Mouse (Mus musculus): ENCODE data around the gene Bach2. TPM values are rescaled to one million over a fixed set of nuclear protein-coding genes. Genes with fewer than 3 reads are reported as not detected.
A peak's percentile ranks its signal among the peaks of the same experiment; 100 is the strongest.

Gene Bach2
- polyA plus RNA-seq, 1 experiment from 2014 or later = 27.4 TPM

DNA sequence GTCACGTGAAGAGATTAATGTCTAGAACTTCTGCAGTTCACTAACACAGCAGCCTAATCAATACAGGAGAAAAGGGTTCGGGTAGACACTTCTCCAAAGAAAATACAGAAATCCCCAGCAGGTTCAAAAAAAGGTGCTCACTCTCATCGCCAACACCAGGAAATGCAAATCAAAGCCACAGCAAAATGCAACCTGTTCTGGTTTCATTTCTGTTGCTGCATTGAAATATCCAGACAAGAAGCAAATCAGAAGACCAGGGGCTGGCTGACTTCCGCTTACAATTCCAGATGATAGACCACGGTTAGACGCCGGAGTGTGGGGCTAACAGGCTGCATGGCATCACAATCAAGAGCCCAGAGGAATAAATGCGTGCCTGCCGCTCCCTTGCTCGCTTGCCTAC is 9.3 kb upstream of the Bach2 start:
- H3K27ac ChIP-seq (replicated peaks) = no peak overlapping the region
- no peak overlapping the region for H3K9ac ChIP-seq
- H3K9me3 ChIP-seq = no peaks in the 10 kb centered on the region
- H3K4me2 ChIP-seq = no peak overlapping the region
- H3K27me3 ChIP-seq = no peaks in the 10 kb centered on the region
- no peaks in the 10 kb centered on the region for H3K4me1 ChIP-seq (replicated peaks)
- 88% methylated on average over 10 of the region's 10 CpGs for WGBS
- H3K4me3 ChIP-seq = no peak overlapping the region
- H3K36me3 ChIP-seq = no peaks in the 10 kb centered on the region
- ATAC-seq (ENCODE audit: low FRiP score, low read depth) = no peak

- H3K9me3 ChIP-seq = no peaks in the 10 kb centered on the region
- no peaks in the 10 kb centered on the region for H3K27me3 ChIP-seq
- H3K4me1 ChIP-seq (replicated peaks) = no peaks in the 10 kb centered on the region
- no peaks in the 10 kb centered on the region for H3K36me3 ChIP-seq
- no peak for ATAC-seq (ENCODE audit: low FRiP score, low read depth)
- no peak overlapping the region for H3K4me2 ChIP-seq
- H3K9ac ChIP-seq = no peak overlapping the region
- WGBS = 90% methylated on average over 11 of the region's 11 CpGs
- H3K27ac ChIP-seq (replicated peaks) = no peak overlapping the region
- no peak overlapping the region for H3K4me3 ChIP-seq
Observed at GRCm38 (mm10) chr4:32231258-32232055, 7.1 kb upstream of the Bach2 start.

DNA sequence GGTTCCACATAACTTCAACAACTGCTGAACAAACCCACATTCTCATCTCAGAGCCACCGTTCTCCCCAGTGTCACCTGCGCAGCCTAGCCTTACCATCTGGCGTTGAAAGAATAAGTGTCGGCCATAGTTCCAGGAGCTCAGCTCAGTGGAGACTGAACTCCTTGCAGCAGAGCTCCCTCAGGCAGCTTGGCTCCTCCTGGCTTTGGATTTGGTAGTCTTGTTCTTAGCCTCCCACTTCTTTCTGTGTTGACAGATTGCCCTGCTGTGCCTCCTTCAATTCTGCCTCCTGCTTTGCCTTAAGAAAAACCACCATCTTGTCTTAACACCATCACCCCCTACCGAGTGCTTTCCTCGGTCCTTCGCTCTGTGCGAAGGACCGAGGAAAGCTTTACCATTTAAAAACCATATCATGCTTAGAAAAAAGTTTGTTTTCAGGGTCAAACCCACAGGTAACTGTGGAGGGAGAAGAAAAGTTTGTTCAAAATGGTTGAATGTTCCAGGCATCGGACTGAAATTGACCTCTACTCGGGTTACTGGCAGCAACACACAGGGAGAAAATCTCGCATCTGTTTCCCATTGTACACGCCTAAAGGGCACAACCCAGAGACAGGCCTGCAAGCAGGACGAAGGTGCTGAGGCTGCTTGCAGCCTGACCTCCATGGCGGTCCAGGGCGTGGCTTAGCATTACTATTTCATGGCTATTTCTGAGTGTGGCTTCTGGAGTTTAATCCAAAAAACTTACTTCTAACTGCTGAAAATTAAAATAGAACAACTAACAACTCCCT is 2.5 kb upstream of the Bach2 start:
- 59% methylated on average over 16 of the region's 16 CpGs for WGBS
- Histone ChIP-seq H3K4me3 (no peak overlapping the region), H3K4me2 (no peak overlapping the region), H3K36me3 (no peaks in the 10 kb centered on the region), H3K27ac (replicated peaks) (no peak overlapping the region), H3K9ac (no peak overlapping the region), H3K4me1 (replicated peaks) (peaks cover 19% of the 10 kb centered on the region), H3K9me3 (no peaks in the 10 kb centered on the region), H3K27me3 (no peaks in the 10 kb centered on the region)
- ATAC-seq (ENCODE audit: low FRiP score, low read depth) = no peak

DNA sequence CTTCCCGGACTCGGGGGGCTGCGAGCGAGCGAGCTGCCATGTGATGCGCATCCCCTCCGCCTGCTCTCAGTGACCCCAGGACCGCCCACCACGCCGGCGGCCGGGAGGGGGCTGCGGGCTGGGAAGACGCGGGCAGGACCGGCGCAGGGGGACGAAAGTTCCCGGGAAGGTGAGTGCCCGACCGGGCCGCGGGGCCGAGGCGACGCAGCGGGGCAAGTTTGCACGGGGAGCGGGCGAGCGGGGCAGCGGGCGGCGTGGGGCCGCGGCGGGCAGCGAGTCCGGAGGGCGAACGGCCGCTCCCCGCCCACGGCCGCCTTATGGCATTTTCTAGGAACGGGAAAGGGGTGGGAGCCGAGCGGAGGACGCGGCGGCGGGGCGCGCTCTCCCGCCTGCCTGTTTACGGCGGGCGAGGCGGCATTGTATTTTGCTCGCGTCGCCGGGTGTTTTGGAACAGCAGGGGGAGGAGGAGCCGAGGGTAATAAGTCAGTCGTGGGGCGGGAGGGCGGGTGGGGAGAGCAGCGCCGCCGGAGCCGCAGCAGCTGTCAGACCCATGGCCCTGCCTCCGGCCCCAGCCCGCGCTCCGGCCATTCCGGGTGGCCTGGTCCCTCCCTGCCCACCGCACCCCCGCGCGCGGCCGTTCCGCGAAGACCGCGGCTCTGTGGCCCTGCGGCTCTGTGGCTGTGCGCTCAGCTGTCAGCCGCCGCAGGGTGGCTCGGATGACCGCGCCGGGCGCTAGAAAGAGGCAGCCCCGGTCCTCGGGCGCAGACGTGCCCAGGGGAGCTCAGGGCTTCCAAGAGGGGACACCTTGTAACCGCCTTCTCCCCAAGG is 531 bp downstream of the Bach2 start:
- no peaks in the 10 kb centered on the region for H3K27me3 ChIP-seq
- ATAC-seq (ENCODE audit: low FRiP score, low read depth) = peak; percentile 78
- WGBS = under 1% methylated on average over 73 of the region's 100 CpGs
- H3K9me3 ChIP-seq = no peaks in the 10 kb centered on the region
- peak overlapping the region; percentile 94 for H3K27ac ChIP-seq (replicated peaks)
- peaks cover 45% of the 10 kb centered on the region for H3K4me1 ChIP-seq (replicated peaks)
- no peaks in the 10 kb centered on the region for H3K36me3 ChIP-seq
- peak overlapping the region; percentile 78 for H3K4me3 ChIP-seq
- peak overlapping the region; percentile 86 for H3K9ac ChIP-seq
- H3K4me2 ChIP-seq = peak overlapping the region; percentile 73

DNA sequence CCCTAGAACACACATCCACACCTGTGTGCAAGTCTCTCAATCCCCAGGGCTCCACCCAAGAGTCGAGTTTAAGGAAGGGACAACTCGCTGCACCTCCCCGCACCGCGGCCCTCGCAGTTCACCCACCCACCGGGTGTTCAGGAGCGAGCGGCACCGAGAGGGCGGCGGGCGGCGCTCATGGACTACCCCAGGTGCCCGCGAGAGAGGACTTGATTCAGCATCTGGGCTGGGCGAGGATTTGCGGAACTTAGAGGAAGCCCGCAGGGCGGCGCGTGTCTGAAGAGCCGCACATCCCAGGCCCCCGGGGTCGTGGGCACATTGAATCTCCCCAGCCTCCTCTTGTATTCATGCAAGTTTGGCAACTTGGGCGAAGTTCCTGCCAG is 1.1 kb downstream of the Bach2 start:
- H3K27me3 ChIP-seq = no peaks in the 10 kb centered on the region
- peak overlapping the region; percentile 86 for H3K9ac ChIP-seq
- no peaks in the 10 kb centered on the region for H3K9me3 ChIP-seq
- H3K4me1 ChIP-seq (replicated peaks) = peaks cover 51% of the 10 kb centered on the region
- peak; percentile 63 for ATAC-seq (ENCODE audit: low FRiP score, low read depth)
- peak overlapping the region; percentile 73 for H3K4me2 ChIP-seq
- H3K4me3 ChIP-seq = peak overlapping the region; percentile 78
- peak overlapping the region; percentile 94 for H3K27ac ChIP-seq (replicated peaks)
- WGBS = under 1% methylated on average over 26 of the region's 26 CpGs
- no peaks in the 10 kb centered on the region for H3K36me3 ChIP-seq

GRCm38 (mm10) chr4:32240457-32241030 is 1.9 kb downstream of the Bach2 start:
- peaks cover 51% of the 10 kb centered on the region for H3K4me1 ChIP-seq (replicated peaks)
- H3K4me3 ChIP-seq = peak overlapping the region; percentile 78
- ATAC-seq (ENCODE audit: low FRiP score, low read depth) = no peak
- H3K9me3 ChIP-seq = no peaks in the 10 kb centered on the region
- peak overlapping the region; percentile 73 for H3K4me2 ChIP-seq
- H3K27me3 ChIP-seq = no peaks in the 10 kb centered on the region
- 11% methylated on average over 9 of the region's 9 CpGs for WGBS
- H3K27ac ChIP-seq (replicated peaks) = peak overlapping the region; percentile 94
- H3K9ac ChIP-seq = peak overlapping the region; percentile 86
- H3K36me3 ChIP-seq = no peaks in the 10 kb centered on the region

- ATAC-seq (ENCODE audit: low FRiP score, low read depth) = no peak
- Histone ChIP-seq H3K9me3 (no peaks in the 10 kb centered on the region), H3K4me3 (peak overlapping the region; percentile 78), H3K9ac (0 out of 2 replicates have a peak overlapping the region, but pooled peaks have one; percentile 86), H3K27me3 (no peaks in the 10 kb centered on the region), H3K27ac (replicated peaks) (peak overlapping the region; percentile 49), H3K4me1 (replicated peaks) (peaks cover 55% of the 10 kb centered on the region), H3K4me2 (peak overlapping the region; percentile 73), H3K36me3 (no peaks in the 10 kb centered on the region)
- 20% methylated on average over 6 of the region's 6 CpGs for WGBS
Observed at GRCm38 (mm10) chr4:32241351-32241980, 2.9 kb downstream of the Bach2 start.

GRCm38 (mm10) chr4:32242122-32242615 is 3.6 kb downstream of the Bach2 start:
- Histone ChIP-seq H3K9me3 (no peaks in the 10 kb centered on the region), H3K9ac (no peak overlapping the region), H3K4me2 (peak overlapping the region; percentile 73), H3K4me3 (no peak overlapping the region), H3K27ac (replicated peaks) (peak overlapping the region; percentile 49), H3K36me3 (no peaks in the 10 kb centered on the region), H3K4me1 (replicated peaks) (peaks cover 61% of the 10 kb centered on the region), H3K27me3 (no peaks in the 10 kb centered on the region)
- WGBS = 25% methylated on average over 6 of the region's 6 CpGs
- no peak for ATAC-seq (ENCODE audit: low FRiP score, low read depth)

GRCm38 (mm10) chr4:32243458-32243857 is 4.9 kb downstream of the Bach2 start:
- Histone ChIP-seq H3K27ac (replicated peaks) (no peak overlapping the region), H3K27me3 (no peaks in the 10 kb centered on the region), H3K9ac (no peak overlapping the region), H3K36me3 (no peaks in the 10 kb centered on the region), H3K4me2 (no peak overlapping the region), H3K4me3 (no peak overlapping the region), H3K9me3 (no peaks in the 10 kb centered on the region), H3K4me1 (replicated peaks) (peaks cover 67% of the 10 kb centered on the region)
- ATAC-seq (ENCODE audit: low FRiP score, low read depth) = no peak
- 46% methylated on average over 10 of the region's 10 CpGs for WGBS

GRCm38 (mm10) chr4:32244092-32244745 is 5.6 kb downstream of the Bach2 start:
- H3K9ac ChIP-seq = no peak overlapping the region
- WGBS = 44% methylated on average over 18 of the region's 18 CpGs
- H3K4me1 ChIP-seq (replicated peaks) = peaks cover 74% of the 10 kb centered on the region

More at GRCm38 (mm10) chr4:32244092-32244745, 5.6 kb downstream of the Bach2 start:
- H3K4me2 ChIP-seq = no peak overlapping the region
- H3K27me3 ChIP-seq = no peaks in the 10 kb centered on the region
- H3K4me3 ChIP-seq = no peak overlapping the region
- H3K36me3 ChIP-seq = no peaks in the 10 kb centered on the region
- no peak for ATAC-seq (ENCODE audit: low FRiP score, low read depth)
- H3K9me3 ChIP-seq = no peaks in the 10 kb centered on the region
- peak overlapping the region; percentile 35; the same call in 1 of the 2 replicates for H3K27ac ChIP-seq (replicated peaks)
